Mouse (Mus musculus): ENCODE measurements around the gene BC029722. TPM values are rescaled to one million over a fixed set of nuclear protein-coding genes. Genes with fewer than 3 reads are reported as not detected.

BC029722 gene
- polyA plus RNA-seq, 1 experiment from 2014 or later: 18.1 TPM

GRCm38 (mm10) chr2:155817301-155818245 lies 1.7 kb downstream of the BC029722 start:
- H3K27me3 ChIP-seq: no peaks in the 10 kb centered on the region
- H3K9ac ChIP-seq: 0 out of 2 replicates have a peak overlapping the region, but pooled peaks have one; percentile 21
- ATAC-seq (replicated peaks; ENCODE audit: low FRiP score): no peak
- peaks cover 18% of the 10 kb centered on the region for H3K4me1 ChIP-seq
- peaks cover 33% of the 10 kb centered on the region for H3K36me3 ChIP-seq
- no peak overlapping the region for H3K27ac ChIP-seq
- H3K4me2 ChIP-seq: peak overlapping the region; percentile 92; the same call in 1 of the 2 replicates
- H3K4me3 ChIP-seq (replicated peaks): peak overlapping the region; percentile 73; the same call in 1 of the 2 replicates
- WGBS: 80% methylated on average over 10 of the region's 10 CpGs
- no peaks in the 10 kb centered on the region for H3K9me3 ChIP-seq (replicated peaks)

DNA sequence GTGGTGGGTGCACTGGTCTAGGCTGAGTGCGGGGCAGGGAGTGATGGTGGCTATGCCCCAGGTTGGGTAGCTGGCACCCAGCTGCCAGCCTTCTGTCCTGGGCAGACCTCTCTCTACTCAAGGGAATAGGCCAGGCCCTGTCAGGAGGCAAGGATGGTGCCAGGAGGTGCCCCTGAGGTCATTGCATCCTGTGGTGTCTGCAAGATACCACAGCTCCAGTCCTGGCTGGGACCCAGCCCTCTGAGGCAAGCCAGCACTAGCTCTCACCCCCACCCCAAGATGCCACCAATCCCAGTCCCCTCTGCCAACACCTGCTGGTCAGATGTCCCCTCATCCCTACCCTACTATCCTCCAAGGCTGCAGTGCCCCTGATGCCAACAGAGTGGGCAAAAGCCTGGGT lies 3.0 kb downstream of the BC029722 start:
- ATAC-seq (replicated peaks; ENCODE audit: low FRiP score): no peak
- 100% methylated on average over 1 of the region's 1 CpGs for WGBS

DNA sequence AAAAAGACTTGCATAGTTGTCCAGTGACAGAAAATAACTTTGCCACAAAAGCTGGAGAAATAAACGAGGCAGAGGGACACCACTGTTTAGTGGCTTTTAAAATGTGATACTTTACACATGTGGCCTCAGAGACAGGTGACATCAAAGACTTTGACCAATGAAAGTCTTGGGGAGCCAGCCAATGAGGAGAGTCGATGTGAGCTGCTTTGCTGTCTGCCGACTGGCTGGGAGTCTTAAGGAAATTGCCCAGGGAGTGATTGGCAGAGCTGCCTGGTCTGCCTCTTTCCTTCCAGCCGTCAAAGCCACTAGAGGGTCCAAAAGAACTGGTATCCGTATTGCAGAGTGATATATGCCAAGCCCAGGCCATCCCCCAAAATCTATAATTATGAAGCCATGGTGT lies 4.4 kb downstream of the BC029722 start:
- H3K4me2 ChIP-seq: no peak overlapping the region
- WGBS: 17% methylated on average over 5 of the region's 5 CpGs

More for the DNA sequence above, 3.0 kb downstream of the BC029722 start:
- no peak overlapping the region for H3K4me2 ChIP-seq
- peaks cover 18% of the 10 kb centered on the region for H3K4me1 ChIP-seq
- no peak overlapping the region for H3K27ac ChIP-seq
- H3K4me3 ChIP-seq (replicated peaks): no peak overlapping the region
- no peaks in the 10 kb centered on the region for H3K9me3 ChIP-seq (replicated peaks)
- H3K9ac ChIP-seq: no peak overlapping the region
- H3K27me3 ChIP-seq: no peaks in the 10 kb centered on the region
- peaks cover 20% of the 10 kb centered on the region for H3K36me3 ChIP-seq

GRCm38 (mm10) chr2:155812637-155813036 lies 6.6 kb downstream of the BC029722 start:
- no peaks in the 10 kb centered on the region for H3K36me3 ChIP-seq
- no peak overlapping the region for H3K4me2 ChIP-seq
- no peaks in the 10 kb centered on the region for H3K9me3 ChIP-seq (replicated peaks)
- no peak overlapping the region for H3K27ac ChIP-seq
- 77% methylated on average over 4 of the region's 4 CpGs for WGBS
- no peaks in the 10 kb centered on the region for H3K4me1 ChIP-seq
- no peak for ATAC-seq (replicated peaks; ENCODE audit: low FRiP score)
- H3K27me3 ChIP-seq: no peaks in the 10 kb centered on the region
- no peak overlapping the region for H3K4me3 ChIP-seq (replicated peaks)
- no peak overlapping the region for H3K9ac ChIP-seq

More for the DNA sequence above, 4.4 kb downstream of the BC029722 start:
- no peaks in the 10 kb centered on the region for H3K9me3 ChIP-seq (replicated peaks)
- ATAC-seq (replicated peaks; ENCODE audit: low FRiP score): no peak
- no peaks in the 10 kb centered on the region for H3K27me3 ChIP-seq
- H3K4me3 ChIP-seq (replicated peaks): no peak overlapping the region
- no peak overlapping the region for H3K9ac ChIP-seq
- peaks cover 17% of the 10 kb centered on the region for H3K4me1 ChIP-seq
- H3K27ac ChIP-seq: no peak overlapping the region
- peaks cover 6% of the 10 kb centered on the region for H3K36me3 ChIP-seq

DNA sequence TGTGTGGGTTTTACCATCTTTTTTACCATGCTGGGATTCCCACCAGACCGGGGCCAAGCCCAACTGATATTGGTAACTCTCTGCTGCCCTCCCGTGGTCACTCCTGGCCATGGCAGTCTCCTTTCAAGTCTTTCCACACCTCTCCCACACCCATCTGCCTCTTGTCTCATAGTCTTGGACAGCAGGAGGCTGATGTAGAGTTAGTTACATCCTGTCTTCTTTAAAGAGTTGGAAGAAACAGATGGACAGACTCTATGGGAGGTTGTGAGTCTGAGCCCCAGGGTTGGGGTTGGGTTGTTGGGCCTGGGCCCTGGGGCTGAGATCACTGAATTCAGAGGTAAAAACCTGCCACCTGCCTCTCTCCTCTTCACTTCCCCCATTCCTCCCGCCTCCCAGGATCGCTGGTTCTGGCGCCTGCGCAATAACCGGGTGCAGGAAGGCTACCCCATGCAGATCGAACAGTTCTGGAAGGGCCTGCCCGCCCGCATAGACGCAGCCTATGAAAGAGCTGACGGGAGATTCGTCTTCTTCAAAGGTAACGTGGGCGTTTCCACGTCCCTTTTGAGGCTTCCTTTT lies 7.3 kb downstream of the BC029722 start:
- no peak for ATAC-seq (replicated peaks; ENCODE audit: low FRiP score)
- Histone ChIP-seq H3K36me3 (no peaks in the 10 kb centered on the region), H3K4me1 (no peaks in the 10 kb centered on the region), H3K4me3 (replicated peaks) (no peak overlapping the region), H3K9me3 (replicated peaks) (no peaks in the 10 kb centered on the region), H3K27me3 (no peaks in the 10 kb centered on the region), H3K4me2 (no peak overlapping the region), H3K27ac (no peak overlapping the region), H3K9ac (no peak overlapping the region)
- WGBS: 36% methylated on average over 16 of the region's 16 CpGs

DNA sequence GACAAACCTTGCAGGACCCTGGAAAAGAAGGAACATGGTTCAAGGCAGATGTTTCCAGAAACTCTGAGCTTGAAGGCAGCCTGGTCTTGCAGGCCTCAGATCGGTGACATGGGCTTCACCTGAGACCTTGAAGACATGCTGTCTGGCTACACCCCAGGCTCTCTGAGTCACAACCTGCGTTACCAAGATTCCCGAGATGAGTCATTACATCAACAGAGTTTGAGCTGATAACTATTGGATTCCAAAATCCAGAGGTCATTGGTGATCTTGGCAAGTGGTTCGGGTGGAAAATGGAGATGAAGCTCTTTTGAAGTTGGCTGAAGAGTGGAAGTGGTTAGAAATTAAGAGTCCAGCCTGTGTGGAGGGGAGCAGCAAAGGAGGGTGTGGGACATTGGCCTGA lies 9.6 kb downstream of the BC029722 start:
- Histone ChIP-seq H3K4me1 (no peaks in the 10 kb centered on the region), H3K27ac (no peak overlapping the region), H3K9me3 (replicated peaks) (no peaks in the 10 kb centered on the region), H3K4me2 (no peak overlapping the region), H3K4me3 (replicated peaks) (no peak overlapping the region), H3K27me3 (no peaks in the 10 kb centered on the region), H3K9ac (no peak overlapping the region), H3K36me3 (no peaks in the 10 kb centered on the region)
- WGBS: 83% methylated on average over 4 of the region's 4 CpGs
- ATAC-seq (replicated peaks; ENCODE audit: low FRiP score): no peak

DNA sequence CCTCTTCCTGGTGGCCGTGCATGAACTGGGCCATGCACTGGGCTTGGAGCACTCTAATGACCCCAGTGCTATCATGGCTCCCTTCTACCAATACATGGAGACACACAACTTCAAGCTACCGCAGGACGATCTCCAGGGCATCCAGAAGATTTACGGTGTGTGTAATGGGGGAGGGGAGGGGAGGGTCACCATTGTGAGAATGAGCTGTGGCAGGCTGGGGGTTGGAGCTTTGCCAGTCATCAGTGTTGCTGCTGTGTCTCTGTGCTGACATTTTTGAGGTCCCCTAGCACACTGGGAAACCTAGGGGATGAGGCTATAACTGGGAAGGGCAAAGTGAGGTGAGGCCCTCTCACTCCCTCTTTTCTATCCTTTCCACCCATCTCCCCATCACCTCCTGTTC lies 11.8 kb downstream of the BC029722 start:
- Histone ChIP-seq H3K9me3 (replicated peaks) (no peaks in the 10 kb centered on the region), H3K4me1 (no peaks in the 10 kb centered on the region), H3K9ac (no peak overlapping the region), H3K36me3 (no peaks in the 10 kb centered on the region), H3K27me3 (no peaks in the 10 kb centered on the region), H3K27ac (no peak overlapping the region), H3K4me3 (replicated peaks) (no peak overlapping the region), H3K4me2 (no peak overlapping the region)
- WGBS: 38% methylated on average over 4 of the region's 4 CpGs
- no peak for ATAC-seq (replicated peaks; ENCODE audit: low FRiP score)

DNA sequence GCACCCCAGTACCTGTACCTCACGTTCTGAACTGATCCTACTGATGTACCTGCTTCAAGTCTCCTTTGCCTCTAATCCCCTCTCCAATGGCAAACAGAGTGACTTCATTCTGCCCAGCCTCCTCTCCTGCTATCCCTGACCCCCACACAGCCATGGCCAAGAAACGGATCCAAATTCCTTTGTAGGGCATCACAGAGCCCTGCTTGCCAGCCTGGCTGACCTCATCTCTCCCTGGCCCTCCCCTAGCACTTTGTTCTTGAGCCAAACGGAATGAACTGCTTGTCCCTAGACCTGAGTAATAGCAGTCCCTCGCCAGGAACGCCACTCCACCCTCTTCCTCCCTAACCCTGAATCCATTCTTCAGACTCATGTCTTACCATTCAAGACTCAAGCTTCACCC lies 12.7 kb downstream of the BC029722 start:
- 61% methylated on average over 5 of the region's 5 CpGs for WGBS
- Histone ChIP-seq H3K27me3 (no peaks in the 10 kb centered on the region), H3K4me3 (replicated peaks) (no peak overlapping the region), H3K27ac (no peak overlapping the region), H3K9ac (no peak overlapping the region), H3K36me3 (no peaks in the 10 kb centered on the region), H3K9me3 (replicated peaks) (no peaks in the 10 kb centered on the region), H3K4me2 (no peak overlapping the region), H3K4me1 (no peaks in the 10 kb centered on the region)
- no peak for ATAC-seq (replicated peaks; ENCODE audit: low FRiP score)

- no peaks in the 10 kb centered on the region for H3K27me3 ChIP-seq
- no peak for ATAC-seq (replicated peaks; ENCODE audit: low FRiP score)
- H3K36me3 ChIP-seq: no peaks in the 10 kb centered on the region
- H3K9ac ChIP-seq: no peak overlapping the region
- no peaks in the 10 kb centered on the region for H3K9me3 ChIP-seq (replicated peaks)
- H3K27ac ChIP-seq: no peak overlapping the region
- no peak overlapping the region for H3K4me3 ChIP-seq (replicated peaks)
- 89% methylated on average over 6 of the region's 6 CpGs for WGBS
- H3K4me2 ChIP-seq: no peak overlapping the region
- no peaks in the 10 kb centered on the region for H3K4me1 ChIP-seq
These were observed 13.3 kb downstream of the BC029722 start for GRCm38 (mm10) chr2:155805925-155806255.

- no peak overlapping the region for H3K4me2 ChIP-seq
- H3K4me3 ChIP-seq (replicated peaks): no peak overlapping the region
- H3K36me3 ChIP-seq: no peaks in the 10 kb centered on the region
- no peaks in the 10 kb centered on the region for H3K9me3 ChIP-seq (replicated peaks)
- H3K27ac ChIP-seq: no peak overlapping the region
- ATAC-seq (replicated peaks; ENCODE audit: low FRiP score): no peak
- no peak overlapping the region for H3K9ac ChIP-seq
- no peaks in the 10 kb centered on the region for H3K4me1 ChIP-seq
- WGBS: 52% methylated on average over 6 of the region's 6 CpGs
- H3K27me3 ChIP-seq: no peaks in the 10 kb centered on the region
These were observed 13.8 kb downstream of the BC029722 start for GRCm38 (mm10) chr2:155805231-155805924.

DNA sequence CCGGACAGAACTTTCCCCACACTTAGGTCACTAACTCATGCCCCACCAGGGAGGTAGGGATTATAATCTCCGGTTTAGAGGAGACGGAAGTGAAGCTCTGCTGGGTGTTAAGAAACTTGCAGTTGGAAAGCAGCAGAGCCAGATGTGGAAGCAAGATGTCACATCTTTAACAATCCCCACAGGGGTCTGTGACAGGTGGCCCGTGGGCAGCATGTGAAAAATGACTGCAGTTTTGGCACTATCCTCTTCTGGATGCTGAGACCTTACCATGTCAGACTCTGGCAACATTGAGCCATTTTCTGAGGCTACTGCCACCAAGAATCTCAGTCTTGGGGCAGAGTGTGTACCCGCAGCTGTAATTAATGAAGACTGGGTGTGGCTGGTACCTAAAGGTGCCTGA lies 15.2 kb downstream of the BC029722 start:
- Histone ChIP-seq H3K36me3 (no peaks in the 10 kb centered on the region), H3K27me3 (no peaks in the 10 kb centered on the region), H3K4me1 (no peaks in the 10 kb centered on the region), H3K4me3 (replicated peaks) (no peak overlapping the region), H3K9ac (no peak overlapping the region), H3K27ac (no peak overlapping the region), H3K9me3 (replicated peaks) (no peaks in the 10 kb centered on the region), H3K4me2 (no peak overlapping the region)
- no peak for ATAC-seq (replicated peaks; ENCODE audit: low FRiP score)
- 63% methylated on average over 5 of the region's 5 CpGs for WGBS

- Histone ChIP-seq H3K4me1 (no peaks in the 10 kb centered on the region), H3K4me2 (no peak overlapping the region), H3K9me3 (replicated peaks) (no peaks in the 10 kb centered on the region), H3K9ac (no peak overlapping the region), H3K36me3 (no peaks in the 10 kb centered on the region), H3K4me3 (replicated peaks) (no peak overlapping the region), H3K27ac (no peak overlapping the region), H3K27me3 (no peaks in the 10 kb centered on the region)
- ATAC-seq (replicated peaks; ENCODE audit: low FRiP score): no peak
- 67% methylated on average over 3 of the region's 3 CpGs for WGBS
These were observed 16.5 kb downstream of the BC029722 start for GRCm38 (mm10) chr2:155802761-155803160.

Data from kidney, embryonic 15.5 days (tissue).